Mouse (Mus musculus): ENCODE results near the gene Cox8a.

GRCm38 (mm10) chr19:7226511-7226914, 9.1 kb upstream of the Cox8a start:
- TF ChIP-seq CTCF (IDR thresholded peaks at IDR 0.05) (no peak), EP300 (IDR thresholded peaks at IDR 0.05) (no peak)
